Mouse (Mus musculus) limb, embryonic 14.5 days (tissue): ENCODE measurements at regions not wholly inside any gene's neighbourhood (a gene's known extent, or its start where the extent isn't known, plus 50 kb on each side); places are given as distances from the start of the nearest gene placed in this dataset.

ENCODE experiments used
- ATAC-seq: fragments of 200-750 bp; cut with Nextera tagmentation; 2 replicates; pipeline ENCODE4 v1.8.0; 2017; ENCODE audit warnings: low read depth, moderate number of reproducible peaks, moderate TSS enrichment; ENCODE audit not compliant: low FRiP score
- DNase-seq: peaks from one replicate; pipeline ENCODE4 v3.0.0-alpha.2; 2015; ENCODE audit warnings: low spot score
- H3K27ac ChIP-seq: fragments of 300-500 bp; sonication (generic); replicated peaks from 2 replicates; pipeline ENCODE4 v1.5.1; 2014; ENCODE audit warnings: low read depth, mild to moderate bottlenecking, low read length, moderate library complexity, mixed read lengths
- H3K27me3 ChIP-seq: fragments of 300-500 bp; sonication (generic); 2 replicates; pipeline ENCODE4 v1.6.1; 2014; ENCODE audit warnings: low read length, mixed read lengths; ENCODE audit not compliant: control insufficient read depth, insufficient read depth
- H3K36me3 ChIP-seq: fragments of 300-500 bp; sonication (generic); 2 replicates; pipeline ENCODE4 v1.6.1; 2014; ENCODE audit warnings: mild to moderate bottlenecking, low read length, moderate library complexity, mixed read lengths; ENCODE audit not compliant: control insufficient read depth, insufficient read depth
- H3K4me1 ChIP-seq: fragments of 300-500 bp; sonication (generic); 2 replicates; pipeline ENCODE4 v1.6.1; 2014; ENCODE audit warnings: antibody characterized with exemption, low read length, mixed read lengths; ENCODE audit not compliant: control insufficient read depth, insufficient read depth
- H3K4me2 ChIP-seq: fragments of 300-500 bp; sonication (generic); replicated peaks from 2 replicates; pipeline ENCODE4 v1.6.1; 2014; ENCODE audit warnings: low read depth, mild to moderate bottlenecking, low read length, moderate library complexity; ENCODE audit not compliant: severe bottlenecking
- H3K4me3 ChIP-seq: fragments of 300-500 bp; sonication (generic); replicated peaks from 2 replicates; pipeline ENCODE4 v1.5.1; 2014; ENCODE audit warnings: low read length
- H3K9ac ChIP-seq: fragments of 300-500 bp; sonication (generic); 2 replicates; pipeline ENCODE4 v1.6.1; 2014; ENCODE audit warnings: mild to moderate bottlenecking, low read depth, low read length, moderate library complexity; ENCODE audit not compliant: severe bottlenecking
- H3K9me3 ChIP-seq: fragments of 300-500 bp; sonication (generic); 2 replicates; pipeline ENCODE4 v1.6.1; 2016; ENCODE audit warnings: low read length; ENCODE audit not compliant: control insufficient read depth
- POLR2A ChIP-seq: fragments of 200-500 bp; IDR thresholded peaks from 2 replicates; pipeline ENCODE4 v1.8.0; 2012; ENCODE audit warnings: inconsistent platforms, mild to moderate bottlenecking, moderate library complexity, borderline replicate concordance; ENCODE audit not compliant: insufficient read depth, insufficient read length; ENCODE audit errors: extremely low read depth
- WGBS: fragments of 180-500 bp; shearing (Covaris S2); extraction: QIAGEN DNeasy Blood & Tissue Kit; methylation state at CpG from one replicate; pipeline ENCODE4 v1.1.7; 2014; 5-methylcytosine and 5-hydroxymethylcytosine counted together

DNA sequence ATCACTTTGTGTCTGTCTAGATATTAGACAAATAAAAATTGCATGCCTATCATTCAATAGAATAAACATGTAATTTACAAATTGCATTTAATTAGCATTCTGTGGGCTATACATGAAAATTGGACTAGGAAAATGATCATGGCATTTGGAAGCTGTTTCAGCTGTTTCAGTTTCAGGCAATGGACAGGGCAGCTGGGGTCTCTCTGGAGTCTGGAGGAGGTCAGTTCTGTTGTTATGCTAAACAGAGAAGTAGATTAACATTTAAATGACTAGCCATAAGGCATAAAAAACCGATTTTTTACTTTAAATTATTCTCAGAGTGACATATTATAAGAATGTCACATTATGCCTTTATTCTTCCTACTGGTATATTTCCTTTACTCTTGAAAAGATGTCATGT lies 559.4 kb upstream of the A830018L16Rik start:
- 29% methylated on average over 1 of the region's 1 CpGs for WGBS
- no peaks in the 10 kb centered on the region for H3K36me3 ChIP-seq
- H3K4me3 ChIP-seq: no peak overlapping the region
- no peak overlapping the region for H3K27ac ChIP-seq
- H3K9me3 ChIP-seq: no peaks in the 10 kb centered on the region
- no peak for TF ChIP-seq POLR2A
- H3K27me3 ChIP-seq: no peaks in the 10 kb centered on the region
- no peak overlapping the region for H3K4me2 ChIP-seq
- H3K9ac ChIP-seq: no peak overlapping the region
- H3K4me1 ChIP-seq: no peaks in the 10 kb centered on the region
- DNase-seq (no peak), ATAC-seq (no peak)

GRCm38 (mm10) chr1:10871163-10871853 lies 542.6 kb upstream of the A830018L16Rik start:
- ATAC-seq (no peak), DNase-seq (no peak)
- no peaks in the 10 kb centered on the region for H3K36me3 ChIP-seq
- no peak overlapping the region for H3K27ac ChIP-seq
- no peak overlapping the region for H3K4me3 ChIP-seq
- no peaks in the 10 kb centered on the region for H3K9me3 ChIP-seq
- no peak overlapping the region for H3K4me2 ChIP-seq
- WGBS: 90% methylated on average over 5 of the region's 5 CpGs
- no peak for TF ChIP-seq POLR2A
- H3K4me1 ChIP-seq: no peaks in the 10 kb centered on the region
- H3K27me3 ChIP-seq: no peaks in the 10 kb centered on the region
- no peak overlapping the region for H3K9ac ChIP-seq

DNA sequence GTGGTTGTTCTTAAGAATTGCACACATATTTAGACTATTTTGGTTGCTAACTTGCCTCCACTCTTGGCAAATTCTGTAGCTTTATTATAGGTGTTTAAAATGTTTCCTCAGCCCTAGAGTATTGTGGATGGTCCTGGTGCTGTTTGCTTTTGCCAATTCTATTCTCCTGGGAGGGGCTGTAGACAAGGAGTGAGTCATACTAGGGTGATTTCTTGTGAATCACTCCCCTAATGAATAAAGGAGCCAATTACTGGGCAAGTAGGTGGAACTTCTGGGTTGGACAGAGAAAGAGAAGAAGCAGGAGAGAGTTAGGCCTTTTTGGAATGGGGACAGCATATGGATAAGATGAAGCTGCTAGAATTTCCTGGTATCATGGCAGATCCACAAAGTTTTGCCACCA lies 541.6 kb upstream of the A830018L16Rik start:
- no peak for TF ChIP-seq POLR2A
- Histone ChIP-seq H3K4me3 (no peak overlapping the region), H3K9ac (no peak overlapping the region), H3K4me1 (no peaks in the 10 kb centered on the region), H3K36me3 (no peaks in the 10 kb centered on the region), H3K27me3 (no peaks in the 10 kb centered on the region), H3K9me3 (no peaks in the 10 kb centered on the region), H3K27ac (no peak overlapping the region), H3K4me2 (no peak overlapping the region)
- no peak for ATAC-seq
- DNase-seq: no peak

- Histone ChIP-seq H3K36me3 (no peaks in the 10 kb centered on the region), H3K9ac (no peak overlapping the region), H3K27me3 (no peaks in the 10 kb centered on the region), H3K27ac (no peak overlapping the region), H3K4me3 (no peak overlapping the region), H3K4me2 (no peak overlapping the region), H3K9me3 (no peaks in the 10 kb centered on the region), H3K4me1 (no peaks in the 10 kb centered on the region)
- no peak for DNase-seq
- no peak for ATAC-seq
- no peak for TF ChIP-seq POLR2A
- WGBS: 88% methylated on average over 2 of the region's 2 CpGs
These were observed 541.2 kb upstream of the A830018L16Rik start for GRCm38 (mm10) chr1:10872726-10873125.

GRCm38 (mm10) chr1:10877391-10878170 lies 536.3 kb upstream of the A830018L16Rik start:
- ATAC-seq: no peak

More at GRCm38 (mm10) chr1:10877391-10878170, 536.3 kb upstream of the A830018L16Rik start:
- TF ChIP-seq POLR2A: no peak
- Histone ChIP-seq H3K9ac (no peak overlapping the region), H3K9me3 (no peaks in the 10 kb centered on the region), H3K36me3 (no peaks in the 10 kb centered on the region), H3K4me1 (no peaks in the 10 kb centered on the region), H3K4me3 (no peak overlapping the region), H3K27me3 (no peaks in the 10 kb centered on the region), H3K4me2 (no peak overlapping the region), H3K27ac (no peak overlapping the region)
- 47% methylated on average over 2 of the region's 2 CpGs for WGBS
- DNase-seq: no peak
